Mouse (Mus musculus): ENCODE measurements around the gene Odf3l1. TPM values are rescaled to one million over a fixed set of nuclear protein-coding genes. Genes with fewer than 3 reads are reported as not detected.
A peak's percentile ranks its signal among the peaks of the same experiment; 100 is the strongest.

Gene Odf3l1
- polyA plus RNA-seq, 1 experiment from 2014 or later = 0.14 TPM

- WGBS = 69% methylated on average over 15 of the region's 15 CpGs
- H3K36me3 ChIP-seq = no peaks in the 10 kb centered on the region
- H3K9me3 ChIP-seq = no peaks in the 10 kb centered on the region
- no peak for DNase-seq (ENCODE audit: low spot score)
- peaks cover 25% of the 10 kb centered on the region for H3K4me1 ChIP-seq (replicated peaks)
- no peak overlapping the region for H3K27ac ChIP-seq
- H3K4me3 ChIP-seq = no peak overlapping the region
- peaks cover 31% of the 10 kb centered on the region for H3K27me3 ChIP-seq (ENCODE audit: insufficient read depth, poor library complexity, severe bottlenecking)
Measured at GRCm38 (mm10) chr9:56860486-56861269, 3.8 kb downstream of the Odf3l1 start.

DNA sequence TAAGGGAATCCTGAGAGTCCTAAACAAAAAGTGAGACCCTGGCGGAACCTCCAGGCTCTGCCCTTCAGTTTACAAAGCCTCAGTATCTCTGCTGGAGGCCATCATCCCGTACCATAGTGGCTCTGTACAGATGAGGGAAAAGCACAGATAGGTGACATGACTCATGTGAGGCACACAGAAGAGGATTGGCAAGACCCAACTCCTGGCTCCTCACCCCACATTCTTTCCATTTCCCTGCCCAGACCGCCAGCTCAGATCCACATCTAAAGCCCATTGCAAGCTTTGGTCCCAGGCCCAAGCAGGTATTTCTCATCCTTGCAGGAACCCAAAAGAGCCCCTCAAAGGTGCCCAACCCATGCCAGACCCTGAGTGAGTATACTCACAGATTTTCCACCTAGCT lies 4.4 kb downstream of the Odf3l1 start:
- peaks cover 22% of the 10 kb centered on the region for H3K4me1 ChIP-seq (replicated peaks)
- no peak overlapping the region for H3K4me3 ChIP-seq
- DNase-seq (ENCODE audit: low spot score) = no peak
- peaks cover 25% of the 10 kb centered on the region for H3K27me3 ChIP-seq (ENCODE audit: insufficient read depth, poor library complexity, severe bottlenecking)
- H3K9me3 ChIP-seq = no peaks in the 10 kb centered on the region
- no peaks in the 10 kb centered on the region for H3K36me3 ChIP-seq
- WGBS = 73% methylated on average over 3 of the region's 3 CpGs
- H3K27ac ChIP-seq = no peak overlapping the region

DNA sequence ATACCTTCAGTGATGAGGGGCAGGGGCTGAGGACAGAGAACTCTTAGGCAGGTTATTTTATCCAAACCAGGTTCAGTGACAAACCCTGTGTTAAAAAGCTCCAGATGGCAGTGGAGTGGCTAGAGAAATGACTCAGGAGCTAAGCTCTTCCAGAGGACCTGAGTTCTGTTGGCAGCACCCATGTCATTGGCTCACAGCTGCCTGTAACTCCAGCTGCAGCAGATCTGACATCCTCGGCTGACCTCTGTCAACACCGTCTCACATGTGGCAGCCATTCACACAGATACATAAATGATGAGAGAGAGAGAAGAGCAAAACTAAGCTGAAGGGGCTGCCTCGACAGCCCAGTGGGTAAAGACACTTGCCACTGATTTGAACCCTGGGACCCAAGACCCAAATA lies 7.0 kb downstream of the Odf3l1 start:
- Histone ChIP-seq H3K36me3 (no peaks in the 10 kb centered on the region), H3K4me3 (no peak overlapping the region), H3K9me3 (no peaks in the 10 kb centered on the region), H3K27ac (no peak overlapping the region), H3K4me1 (replicated peaks) (peaks cover 9% of the 10 kb centered on the region), H3K27me3 (ENCODE audit: insufficient read depth, poor library complexity, severe bottlenecking) (0 out of 2 replicates have a peak, but pooled peaks cover 4% of the 10 kb centered on the region)
- 59% methylated on average over 3 of the region's 3 CpGs for WGBS
- no peak for DNase-seq (ENCODE audit: low spot score)

DNA sequence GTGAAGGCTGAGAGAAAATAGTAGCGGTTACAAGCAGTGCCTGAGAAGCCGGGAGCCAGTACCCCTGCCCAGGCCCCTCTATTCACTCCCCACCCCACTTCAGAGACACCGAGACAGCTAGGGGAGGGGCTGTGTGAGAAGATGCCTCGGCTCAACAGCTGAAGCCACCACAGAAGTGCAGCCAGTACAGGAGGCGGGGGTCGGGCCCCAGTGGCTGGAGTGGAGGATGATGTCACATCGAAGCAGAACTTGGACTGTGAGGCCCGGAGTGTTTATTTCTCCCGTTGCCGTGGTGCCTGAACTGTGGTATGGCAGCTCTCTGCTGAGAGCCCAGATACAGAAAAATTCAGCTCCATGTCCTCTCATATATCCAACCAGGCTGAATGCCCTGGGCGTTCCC lies 12.7 kb downstream of the Odf3l1 start:
- peaks cover 10% of the 10 kb centered on the region; the same call in 1 of the 2 replicates for H3K27me3 ChIP-seq (ENCODE audit: insufficient read depth, poor library complexity, severe bottlenecking)
- no peak overlapping the region; the same call in 1 of the 2 replicates for H3K27ac ChIP-seq
- WGBS = 47% methylated on average over 11 of the region's 11 CpGs
- H3K36me3 ChIP-seq = no peaks in the 10 kb centered on the region
- H3K4me1 ChIP-seq (replicated peaks) = peaks cover 10% of the 10 kb centered on the region
- DNase-seq (ENCODE audit: low spot score) = peak; percentile 47
- no peaks in the 10 kb centered on the region for H3K9me3 ChIP-seq
- H3K4me3 ChIP-seq = no peak overlapping the region

DNA sequence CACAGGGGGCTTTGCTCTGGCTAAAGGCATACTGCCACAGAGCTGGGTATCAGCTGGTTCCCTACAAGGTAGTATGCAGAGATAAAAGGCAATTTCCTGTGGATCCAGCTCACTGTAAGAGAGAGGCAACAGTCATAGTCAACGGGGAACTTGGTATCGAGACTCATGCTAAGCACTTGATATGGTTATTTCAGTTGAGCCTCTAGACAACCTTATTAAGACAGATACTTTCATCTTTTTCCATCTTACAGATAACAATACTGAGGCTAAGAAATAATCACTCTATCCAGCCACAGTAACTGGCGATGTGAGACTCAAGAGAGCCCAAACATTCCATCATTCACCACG lies 13.6 kb downstream of the Odf3l1 start:
- 90% methylated on average over 4 of the region's 4 CpGs for WGBS
- Histone ChIP-seq H3K4me1 (replicated peaks) (peaks cover 10% of the 10 kb centered on the region), H3K9me3 (no peaks in the 10 kb centered on the region), H3K4me3 (no peak overlapping the region), H3K27me3 (ENCODE audit: insufficient read depth, poor library complexity, severe bottlenecking) (peaks cover 10% of the 10 kb centered on the region; the same call in 1 of the 2 replicates), H3K36me3 (no peaks in the 10 kb centered on the region), H3K27ac (no peak overlapping the region)
- DNase-seq (ENCODE audit: low spot score) = no peak

DNA sequence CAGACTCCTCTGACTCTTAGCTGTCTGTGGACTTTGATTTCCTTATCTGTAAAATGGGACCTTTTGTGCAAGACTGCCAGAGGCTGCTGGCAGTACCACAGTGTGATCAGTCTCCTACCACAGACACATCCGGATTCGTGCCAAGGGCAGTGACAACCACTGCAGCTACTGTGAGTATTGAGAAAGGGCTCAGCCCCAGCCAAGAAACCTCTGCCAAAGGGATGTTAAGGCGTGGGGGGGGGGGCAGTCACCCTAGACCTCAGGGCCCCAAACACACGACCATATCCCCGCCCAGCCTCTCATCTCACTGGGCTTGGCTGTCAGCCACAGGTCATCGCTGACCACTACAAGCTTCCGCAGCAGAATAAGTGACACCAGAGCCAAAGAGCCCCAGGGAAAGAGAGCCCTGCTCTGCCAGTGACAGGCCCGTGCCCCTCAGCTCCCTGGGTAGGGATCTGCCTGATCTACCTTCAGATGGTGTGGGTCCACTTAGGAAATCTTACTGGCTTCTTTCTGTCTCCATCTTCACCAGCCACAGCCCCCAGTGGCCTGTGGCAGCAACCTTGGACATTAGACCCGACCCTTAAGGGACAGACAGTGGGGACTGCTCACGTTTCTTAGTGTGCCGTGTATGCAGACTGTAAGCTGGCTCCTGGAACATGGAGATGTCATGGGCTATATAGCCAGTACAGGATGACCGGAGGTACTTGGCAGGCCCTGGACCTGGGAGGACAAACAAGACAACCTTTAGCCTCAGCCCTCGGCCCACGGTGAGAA lies 14.2 kb downstream of the Odf3l1 start:
- Histone ChIP-seq H3K27ac (no peak overlapping the region), H3K9me3 (no peaks in the 10 kb centered on the region), H3K4me3 (no peak overlapping the region), H3K36me3 (no peaks in the 10 kb centered on the region), H3K4me1 (replicated peaks) (peaks cover 10% of the 10 kb centered on the region), H3K27me3 (ENCODE audit: insufficient read depth, poor library complexity, severe bottlenecking) (peaks cover 10% of the 10 kb centered on the region; the same call in 1 of the 2 replicates)
- 79% methylated on average over 14 of the region's 14 CpGs for WGBS
- DNase-seq (ENCODE audit: low spot score) = no peak

GRCm38 (mm10) chr9:56847523-56847922 lies 17.0 kb downstream of the Odf3l1 start:
- Histone ChIP-seq H3K4me3 (no peak overlapping the region), H3K27ac (no peak overlapping the region), H3K27me3 (ENCODE audit: insufficient read depth, poor library complexity, severe bottlenecking) (peaks cover 17% of the 10 kb centered on the region), H3K9me3 (no peaks in the 10 kb centered on the region), H3K4me1 (replicated peaks) (peaks cover 20% of the 10 kb centered on the region), H3K36me3 (no peaks in the 10 kb centered on the region)
- 17% methylated on average over 3 of the region's 3 CpGs for WGBS
- DNase-seq (ENCODE audit: low spot score) = peak; percentile 69

DNA sequence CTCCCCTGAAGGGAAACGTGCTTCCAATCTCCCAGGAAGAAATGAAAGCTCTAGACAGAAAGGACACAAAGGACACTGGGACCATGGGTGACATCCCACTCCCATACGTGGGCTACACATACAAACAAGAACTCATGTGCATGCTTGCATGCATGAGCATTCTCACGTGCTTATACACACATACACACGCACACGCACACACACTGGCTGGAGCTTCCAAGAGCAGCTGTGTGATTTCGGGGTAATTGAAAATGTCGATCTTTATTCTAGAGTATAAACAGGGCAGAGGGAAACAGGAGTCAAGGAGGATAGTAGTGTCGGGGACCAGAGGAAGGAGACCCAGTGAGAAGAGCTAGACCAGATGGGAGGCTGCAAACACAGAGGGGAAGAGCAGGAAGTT lies 19.8 kb downstream of the Odf3l1 start:
- no peak overlapping the region for H3K27ac ChIP-seq

GRCm38 (mm10) chr9:56843679-56844188 lies 20.7 kb downstream of the Odf3l1 start:
- Histone ChIP-seq H3K9me3 (no peaks in the 10 kb centered on the region), H3K27ac (no peak overlapping the region), H3K27me3 (ENCODE audit: insufficient read depth, poor library complexity, severe bottlenecking) (peaks cover 12% of the 10 kb centered on the region), H3K4me1 (replicated peaks) (peaks cover 23% of the 10 kb centered on the region), H3K36me3 (no peaks in the 10 kb centered on the region), H3K4me3 (no peak overlapping the region)
- WGBS = 41% methylated on average over 7 of the region's 7 CpGs
- DNase-seq (ENCODE audit: low spot score) = peak; percentile 74

More for the DNA sequence above, 19.8 kb downstream of the Odf3l1 start:
- H3K36me3 ChIP-seq = no peaks in the 10 kb centered on the region
- peaks cover 12% of the 10 kb centered on the region for H3K27me3 ChIP-seq (ENCODE audit: insufficient read depth, poor library complexity, severe bottlenecking)
- no peaks in the 10 kb centered on the region for H3K9me3 ChIP-seq
- 77% methylated on average over 8 of the region's 8 CpGs for WGBS
- H3K4me3 ChIP-seq = no peak overlapping the region
- DNase-seq (ENCODE audit: low spot score) = no peak
- H3K4me1 ChIP-seq (replicated peaks) = peaks cover 23% of the 10 kb centered on the region

DNA sequence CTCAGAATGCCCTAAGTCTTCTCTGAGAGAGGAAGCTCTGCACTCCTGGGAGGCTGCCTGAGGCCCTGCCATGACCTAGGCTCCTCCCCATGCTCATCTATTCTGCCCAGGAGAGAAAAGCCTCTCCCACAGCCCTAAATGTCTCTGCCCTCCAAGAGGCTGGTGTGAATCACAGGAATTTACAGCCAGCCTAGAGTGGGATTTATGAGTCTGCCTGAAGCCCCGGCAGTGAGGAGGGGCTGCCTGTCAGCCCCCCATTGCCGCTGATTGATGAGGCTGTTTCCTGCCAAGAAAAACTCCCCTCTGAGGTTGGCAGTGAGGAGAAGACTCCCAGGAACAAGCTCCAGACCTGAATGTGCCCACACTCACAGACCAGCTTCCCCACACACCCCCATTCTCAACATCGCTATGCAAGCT lies 22.2 kb downstream of the Odf3l1 start:
- Histone ChIP-seq H3K36me3 (no peaks in the 10 kb centered on the region), H3K4me1 (replicated peaks) (peaks cover 23% of the 10 kb centered on the region), H3K9me3 (no peaks in the 10 kb centered on the region), H3K4me3 (no peak overlapping the region), H3K27ac (0 out of 2 replicates have a peak overlapping the region, but pooled peaks have one; percentile 35), H3K27me3 (ENCODE audit: insufficient read depth, poor library complexity, severe bottlenecking) (peaks cover 12% of the 10 kb centered on the region)
- DNase-seq (ENCODE audit: low spot score) = peak; percentile 13
- WGBS = 67% methylated on average over 3 of the region's 3 CpGs

DNA sequence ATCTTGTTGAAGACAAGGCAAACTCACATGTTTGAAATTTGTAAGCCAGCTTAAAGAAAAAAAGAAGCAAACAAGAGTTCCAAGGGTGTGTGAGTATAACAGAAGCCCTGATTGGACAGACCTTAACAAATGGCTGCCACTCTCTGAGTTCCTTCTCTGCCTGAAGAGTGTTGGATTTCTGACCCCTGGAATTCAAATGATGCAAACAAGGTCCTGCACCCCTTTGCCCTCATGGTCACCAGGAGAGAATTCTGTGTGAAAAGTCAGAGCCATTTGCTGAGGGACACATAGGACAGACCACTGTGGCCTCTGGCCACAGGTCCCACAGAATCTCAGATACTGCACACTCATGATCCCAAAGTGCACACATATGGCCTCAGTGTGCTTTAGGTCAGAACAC lies 22.6 kb downstream of the Odf3l1 start:
- Histone ChIP-seq H3K36me3 (no peaks in the 10 kb centered on the region), H3K9me3 (no peaks in the 10 kb centered on the region), H3K4me1 (replicated peaks) (peaks cover 23% of the 10 kb centered on the region), H3K27me3 (ENCODE audit: insufficient read depth, poor library complexity, severe bottlenecking) (peaks cover 12% of the 10 kb centered on the region), H3K4me3 (no peak overlapping the region), H3K27ac (0 out of 2 replicates have a peak overlapping the region, but pooled peaks have one; percentile 35)
- DNase-seq (ENCODE audit: low spot score) = no peak

- H3K27ac ChIP-seq = no peak overlapping the region
Measured at GRCm38 (mm10) chr9:56840721-56841120, 23.8 kb downstream of the Odf3l1 start.

DNA sequence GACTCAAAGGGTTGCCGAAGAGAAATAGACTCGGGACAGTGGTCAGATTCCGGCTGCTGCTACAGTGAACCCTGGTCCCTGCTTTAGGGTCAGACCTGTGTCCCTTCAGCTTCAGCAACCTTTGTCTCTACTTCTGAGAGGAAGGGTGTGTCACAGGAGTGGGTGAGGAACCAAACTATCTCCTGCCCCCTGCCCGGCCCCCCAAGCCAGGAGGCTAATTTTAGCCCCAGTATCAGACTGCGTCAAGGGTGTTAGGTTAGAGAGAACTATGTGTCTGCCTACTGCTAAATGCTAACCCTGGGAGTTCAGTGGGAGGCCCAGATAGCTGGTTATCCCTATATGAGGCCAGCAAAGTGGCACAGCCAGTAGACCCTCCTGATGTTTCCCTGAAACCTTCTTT lies 29.3 kb downstream of the Odf3l1 start:
- Histone ChIP-seq H3K36me3 (no peaks in the 10 kb centered on the region), H3K27me3 (ENCODE audit: insufficient read depth, poor library complexity, severe bottlenecking) (peaks cover 12% of the 10 kb centered on the region; the same call in 1 of the 2 replicates), H3K4me3 (no peak overlapping the region), H3K4me1 (replicated peaks) (peaks cover 11% of the 10 kb centered on the region), H3K27ac (no peak overlapping the region), H3K9me3 (no peaks in the 10 kb centered on the region)
- WGBS = 82% methylated on average over 5 of the region's 5 CpGs
- DNase-seq (ENCODE audit: low spot score) = no peak

More at GRCm38 (mm10) chr9:56840721-56841120, 23.8 kb downstream of the Odf3l1 start:
- H3K9me3 ChIP-seq = no peaks in the 10 kb centered on the region
- DNase-seq (ENCODE audit: low spot score) = no peak
- peaks cover 12% of the 10 kb centered on the region for H3K27me3 ChIP-seq (ENCODE audit: insufficient read depth, poor library complexity, severe bottlenecking)
- H3K36me3 ChIP-seq = no peaks in the 10 kb centered on the region
- 75% methylated on average over 5 of the region's 5 CpGs for WGBS
- no peak overlapping the region for H3K4me3 ChIP-seq
- H3K4me1 ChIP-seq (replicated peaks) = peaks cover 23% of the 10 kb centered on the region

Measured in hindbrain, embryonic 10.5 days (tissue).